Mouse (Mus musculus) embryonic facial prominence, embryonic 12.5 days (tissue): ENCODE data around the gene Olfr539. TPM values are rescaled to one million over a fixed set of nuclear protein-coding genes. Genes with fewer than 3 reads are reported as not detected.
A peak's percentile ranks its signal among the peaks of the same experiment; 100 is the strongest.
"Not testable (repeated sequence)": the region's sequence is repeated elsewhere in the genome, so short reads cannot be mapped to it uniquely, and the experiment has no call there.

ENCODE experiments used
- ATAC-seq: fragments of 200-750 bp; cut with Nextera tagmentation; 2 replicates; pipeline ENCODE4 v1.8.0; 2017; ENCODE audit not compliant: insufficient number of reproducible peaks, insufficient read depth, low FRiP score, low TSS enrichment
- H3K27ac ChIP-seq: fragments of 300-500 bp; sonication (generic); 2 replicates; pipeline ENCODE4 v1.5.1; 2016; ENCODE audit warnings: mild to moderate bottlenecking
- H3K27me3 ChIP-seq: fragments of 300-500 bp; sonication (generic); 2 replicates; pipeline ENCODE4 v1.6.1; 2016; ENCODE audit warnings: mild to moderate bottlenecking, moderate library complexity
- H3K36me3 ChIP-seq: fragments of 300-500 bp; sonication (generic); 2 replicates; pipeline ENCODE4 v1.6.1; 2016; ENCODE audit warnings: mild to moderate bottlenecking
- H3K4me1 ChIP-seq: fragments of 300-500 bp; sonication (generic); 2 replicates; pipeline ENCODE4 v1.6.1; 2016
- H3K4me2 ChIP-seq: fragments of 300-500 bp; sonication (generic); replicated peaks from 2 replicates; pipeline ENCODE4 v1.6.1; 2016; ENCODE audit warnings: mild to moderate bottlenecking, moderate library complexity
- H3K4me3 ChIP-seq: fragments of 300-500 bp; sonication (generic); 2 replicates; pipeline ENCODE4 v1.5.1; 2016; ENCODE audit warnings: mild to moderate bottlenecking
- H3K9ac ChIP-seq: fragments of 300-500 bp; sonication (generic); 2 replicates; pipeline ENCODE4 v1.6.1; 2016; ENCODE audit warnings: mild to moderate bottlenecking, moderate library complexity
- H3K9me3 ChIP-seq: fragments of 300-500 bp; sonication (generic); 2 replicates; pipeline ENCODE4 v1.6.1; 2016; ENCODE audit warnings: mild to moderate bottlenecking, moderate library complexity
- WGBS: fragments of 180-500 bp; shearing (Covaris S2); methylation state at CpG from one replicate; pipeline ENCODE4 v1.1.7; 2016; 5-methylcytosine and 5-hydroxymethylcytosine counted together
- polyA plus RNA-seq: library from polyadenylated mRNA; unstranded; fragments of >200 nt; fragmentation: Nextera tagmentation; extraction: Ambion mirVana; gene quantifications from 2 replicates; pipeline ENCODE4 v1.2.1, GENCODE M21; 2016

Gene Olfr539
- 0.01 and 0.03 TPM in 2 replicates for polyA plus RNA-seq

DNA sequence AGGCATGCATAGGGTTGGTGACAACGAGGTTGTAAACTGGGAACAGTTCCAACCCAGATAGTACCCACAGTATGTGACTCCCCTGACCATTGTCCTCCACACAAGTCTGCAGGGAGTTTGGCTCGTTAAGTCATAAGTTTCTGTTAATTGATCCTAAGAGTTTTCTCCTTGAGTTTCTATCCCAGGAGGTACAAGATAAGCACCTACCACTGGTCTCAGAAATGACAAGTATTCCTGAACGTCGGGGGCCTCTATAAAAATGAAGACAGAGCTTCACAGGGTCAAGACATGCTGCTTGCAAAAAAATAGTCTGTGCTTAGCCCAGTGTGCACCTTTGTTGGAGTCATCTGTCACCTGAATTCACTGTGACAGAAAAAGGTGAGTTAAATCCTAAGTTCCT lies at the start of gene Olfr539:
Gene Olfr539 (plus strand): TSS at position 301 of the 400 bp plus-strand sequence.
- Histone ChIP-seq H3K4me2 (no peak within 1 kb of the TSS), H3K4me1 (no peaks in the 10 kb centered on the region), H3K27me3 (no peaks in the 10 kb centered on the region), H3K4me3 (no peak within 1 kb of the TSS), H3K9ac (no peak within 1 kb of the TSS), H3K36me3 (no peaks in the 10 kb centered on the region), H3K27ac (no peak within 1 kb of the TSS), H3K9me3 (no peaks in the 10 kb centered on the region)
- WGBS, result 81% methylated on average over 4 of the region's 4 CpGs
- ATAC-seq, result no peak

DNA sequence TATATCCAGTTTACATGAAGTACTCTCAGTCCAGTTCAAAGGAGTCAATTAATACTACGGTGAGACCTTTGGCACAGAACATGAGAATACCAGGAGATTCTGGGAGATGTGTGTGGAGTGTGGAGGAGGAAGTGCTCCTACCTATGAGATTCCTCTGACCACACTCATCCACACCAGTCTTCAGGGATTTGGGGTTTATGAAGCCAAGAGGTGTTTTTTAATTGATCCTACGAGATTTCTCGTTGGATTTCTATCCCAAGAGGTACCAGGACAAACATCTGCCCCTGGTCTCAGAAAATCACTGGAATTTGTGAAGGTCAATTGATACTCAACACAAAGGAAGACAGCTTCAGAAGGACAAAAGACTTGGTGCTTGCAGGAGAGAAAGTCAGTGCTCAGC lies 31.1 kb upstream of the Olfr539 start, which contains the start of gene Olfr61:
Gene Olfr61 (plus strand): TSS at position 301 of the 400 bp plus-strand sequence.
- H3K4me3 ChIP-seq, H3K27ac ChIP-seq, H3K27me3 ChIP-seq, H3K4me2 ChIP-seq, H3K9me3 ChIP-seq, H3K4me1 ChIP-seq, ATAC-seq, H3K36me3 ChIP-seq, H3K9ac ChIP-seq: not testable (repeated sequence)
- WGBS, result 84% methylated on average over 3 of the region's 3 CpGs

- ATAC-seq, result no peak
- no peak overlapping the region for H3K27ac ChIP-seq
- 82% methylated on average over 1 of the region's 1 CpGs for WGBS
These were observed 29.2 kb upstream of the Olfr539 start for GRCm38 (mm10) chr7:140630559-140630958.

DNA sequence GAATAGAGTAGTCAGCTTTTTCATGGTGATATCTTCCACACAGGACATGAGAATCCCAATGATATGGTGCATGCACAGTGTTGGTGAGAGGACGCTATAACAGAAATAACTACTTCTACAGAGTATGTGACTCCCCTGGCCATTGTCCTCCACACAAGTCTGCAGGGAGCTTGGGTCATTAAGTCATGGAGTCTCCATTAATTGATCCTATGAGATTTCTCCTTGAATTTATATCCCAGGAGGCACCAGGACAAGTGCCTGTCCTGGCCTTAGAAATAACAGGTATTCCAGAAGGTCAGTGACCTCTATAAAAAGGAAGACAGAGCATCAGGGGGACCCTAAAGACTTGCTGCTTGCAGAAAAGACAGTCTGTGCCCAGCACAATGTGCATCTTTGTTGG lies 13.6 kb upstream of the Olfr539 start, which contains the start of gene Olfr53:
Gene Olfr53 (plus strand): TSS at position 301 of the 400 bp plus-strand sequence.
- 83% methylated on average over 1 of the region's 1 CpGs for WGBS
- Histone ChIP-seq H3K4me2 (no peak within 1 kb of the TSS), H3K4me1 (no peaks in the 10 kb centered on the region), H3K9me3 (no peaks in the 10 kb centered on the region), H3K27me3 (no peaks in the 10 kb centered on the region), H3K9ac (no peak within 1 kb of the TSS), H3K27ac (no peak within 1 kb of the TSS), H3K36me3 (no peaks in the 10 kb centered on the region), H3K4me3 (no peak within 1 kb of the TSS)
- ATAC-seq, result no peak

More at GRCm38 (mm10) chr7:140630559-140630958, 29.2 kb upstream of the Olfr539 start:
- H3K9ac ChIP-seq, result no peak overlapping the region
- H3K4me1 ChIP-seq, result no peaks in the 10 kb centered on the region
- H3K36me3 ChIP-seq, result no peaks in the 10 kb centered on the region
- H3K27me3 ChIP-seq, result no peaks in the 10 kb centered on the region
- H3K4me2 ChIP-seq, result no peak overlapping the region
- H3K4me3 ChIP-seq, result no peak overlapping the region
- no peaks in the 10 kb centered on the region for H3K9me3 ChIP-seq

- H3K4me2 ChIP-seq, H3K4me3 ChIP-seq, H3K4me1 ChIP-seq, H3K9me3 ChIP-seq, ATAC-seq, H3K36me3 ChIP-seq, H3K27me3 ChIP-seq, H3K9ac ChIP-seq, H3K27ac ChIP-seq: not testable (repeated sequence)
- 86% methylated on average over 3 of the region's 3 CpGs for WGBS
These were observed 11.0 kb downstream of the Olfr539 start for GRCm38 (mm10) chr7:140670693-140671092.

DNA sequence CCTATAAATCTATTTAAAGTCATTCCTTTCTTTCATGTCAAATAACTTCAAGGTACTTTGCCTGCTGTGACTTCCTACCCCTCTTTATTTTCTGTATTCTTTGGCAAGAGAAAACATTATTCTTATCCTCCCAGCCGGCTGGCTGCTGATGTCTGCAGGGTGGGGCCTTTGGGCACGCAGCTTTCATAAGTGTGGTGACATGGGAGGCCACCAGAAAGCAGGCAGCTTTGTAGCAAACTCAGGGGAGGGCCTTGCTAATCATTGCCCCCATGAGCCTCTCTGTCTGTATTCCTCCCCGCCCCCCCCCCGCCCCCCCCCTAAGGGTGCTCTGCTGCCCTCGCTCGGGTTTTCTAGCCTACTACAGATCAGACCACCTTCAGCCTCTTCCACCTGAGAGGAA lies 16.1 kb downstream of the Olfr539 start:
- Histone ChIP-seq H3K9ac (no peak overlapping the region), H3K4me2 (0 out of 2 replicates have a peak overlapping the region, but pooled peaks have one; percentile 15), H3K4me3 (no peak overlapping the region), H3K27ac (no peak overlapping the region), H3K27me3 (no peaks in the 10 kb centered on the region), H3K36me3 (no peaks in the 10 kb centered on the region), H3K9me3 (0 out of 2 replicates have a peak, but pooled peaks cover 3% of the 10 kb centered on the region), H3K4me1 (no peaks in the 10 kb centered on the region)
- whole genome bisulfite sequencing, result 5% methylated on average over 4 of the region's 6 CpGs
- no peak for ATAC-seq

- H3K9ac ChIP-seq, H3K27ac ChIP-seq, H3K4me1 ChIP-seq, H3K4me2 ChIP-seq, H3K36me3 ChIP-seq, H3K4me3 ChIP-seq, H3K9me3 ChIP-seq, ATAC-seq, H3K27me3 ChIP-seq: not testable (repeated sequence)
- WGBS, result 62% methylated on average over 4 of the region's 4 CpGs
These were observed 19.9 kb downstream of the Olfr539 start for GRCm38 (mm10) chr7:140679591-140679990.

- H3K9me3 ChIP-seq, result 0 out of 2 replicates have a peak, but pooled peaks cover 3% of the 10 kb centered on the region
- ATAC-seq, result no peak
These were observed 21.9 kb downstream of the Olfr539 start, which contains the start of gene Olfr45 for GRCm38 (mm10) chr7:140681651-140682050. TSS of gene Olfr45 (plus strand) at chr7:140681951.

DNA sequence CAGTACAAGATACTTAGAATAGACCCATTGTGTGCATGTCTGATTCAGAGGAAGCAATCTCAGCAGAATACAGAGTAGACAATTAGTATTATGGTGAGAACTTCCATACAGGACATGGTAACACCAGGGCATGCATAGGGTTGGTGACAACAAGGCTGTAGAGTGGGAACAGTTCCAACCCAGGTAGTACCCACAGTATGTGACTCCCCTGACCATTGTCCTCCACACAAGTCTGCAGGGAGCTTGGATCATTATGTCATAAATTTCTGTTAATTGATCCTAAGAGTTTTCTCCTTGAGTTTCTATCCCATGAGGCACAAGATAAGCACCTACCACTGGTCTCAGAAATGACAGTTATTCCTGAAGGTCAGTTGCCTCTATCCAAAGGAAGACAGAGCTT lies 37.2 kb downstream of the Olfr539 start, which contains the start of gene Olfr541:
Gene Olfr541 (plus strand): TSS at position 301 of the 400 bp plus-strand sequence.
- no peaks in the 10 kb centered on the region for H3K9me3 ChIP-seq
- ATAC-seq, result no peak
- H3K4me2 ChIP-seq, result no peak within 1 kb of the TSS
- no peaks in the 10 kb centered on the region for H3K27me3 ChIP-seq
- H3K9ac ChIP-seq, result no peak within 1 kb of the TSS
- H3K27ac ChIP-seq, result no peak within 1 kb of the TSS
- H3K4me1 ChIP-seq, result no peaks in the 10 kb centered on the region
- no peak within 1 kb of the TSS for H3K4me3 ChIP-seq
- no peaks in the 10 kb centered on the region for H3K36me3 ChIP-seq

More at GRCm38 (mm10) chr7:140681651-140682050, 21.9 kb downstream of the Olfr539 start, which contains the start of gene Olfr45:
- Histone ChIP-seq H3K27me3 (no peaks in the 10 kb centered on the region), H3K4me1 (no peaks in the 10 kb centered on the region), H3K27ac (no peak within 1 kb of the TSS), H3K4me2 (no peak within 1 kb of the TSS), H3K36me3 (no peaks in the 10 kb centered on the region), H3K9ac (no peak within 1 kb of the TSS), H3K4me3 (no peak within 1 kb of the TSS)
- 91% methylated on average over 1 of the region's 1 CpGs for WGBS

DNA sequence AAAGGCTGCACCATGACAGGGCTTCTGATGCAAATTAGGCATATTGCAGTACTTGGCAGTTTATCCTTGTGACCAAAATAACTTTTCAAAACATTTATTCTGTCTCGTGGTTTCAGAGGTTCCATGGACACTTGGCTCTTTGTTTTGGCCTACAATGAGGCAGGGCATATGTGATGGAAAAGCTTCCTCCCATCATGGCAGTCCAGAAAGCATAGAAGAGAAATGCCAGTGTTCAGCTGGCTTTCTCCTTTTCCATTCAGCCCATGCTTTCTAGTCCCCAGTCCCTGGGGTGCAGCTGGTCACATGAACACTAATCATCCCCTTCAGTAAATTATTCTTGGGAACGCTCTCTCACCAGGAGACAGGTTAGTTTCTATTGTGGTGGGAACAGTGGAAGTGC lies 46.6 kb downstream of the Olfr539 start:
- Histone ChIP-seq H3K4me2 (no peak overlapping the region), H3K4me3 (no peak overlapping the region), H3K4me1 (no peaks in the 10 kb centered on the region), H3K9me3 (no peaks in the 10 kb centered on the region), H3K36me3 (no peaks in the 10 kb centered on the region), H3K27me3 (no peaks in the 10 kb centered on the region), H3K9ac (no peak overlapping the region), H3K27ac (no peak overlapping the region)
- ATAC-seq, result no peak
- WGBS, result 55% methylated on average over 2 of the region's 2 CpGs

DNA sequence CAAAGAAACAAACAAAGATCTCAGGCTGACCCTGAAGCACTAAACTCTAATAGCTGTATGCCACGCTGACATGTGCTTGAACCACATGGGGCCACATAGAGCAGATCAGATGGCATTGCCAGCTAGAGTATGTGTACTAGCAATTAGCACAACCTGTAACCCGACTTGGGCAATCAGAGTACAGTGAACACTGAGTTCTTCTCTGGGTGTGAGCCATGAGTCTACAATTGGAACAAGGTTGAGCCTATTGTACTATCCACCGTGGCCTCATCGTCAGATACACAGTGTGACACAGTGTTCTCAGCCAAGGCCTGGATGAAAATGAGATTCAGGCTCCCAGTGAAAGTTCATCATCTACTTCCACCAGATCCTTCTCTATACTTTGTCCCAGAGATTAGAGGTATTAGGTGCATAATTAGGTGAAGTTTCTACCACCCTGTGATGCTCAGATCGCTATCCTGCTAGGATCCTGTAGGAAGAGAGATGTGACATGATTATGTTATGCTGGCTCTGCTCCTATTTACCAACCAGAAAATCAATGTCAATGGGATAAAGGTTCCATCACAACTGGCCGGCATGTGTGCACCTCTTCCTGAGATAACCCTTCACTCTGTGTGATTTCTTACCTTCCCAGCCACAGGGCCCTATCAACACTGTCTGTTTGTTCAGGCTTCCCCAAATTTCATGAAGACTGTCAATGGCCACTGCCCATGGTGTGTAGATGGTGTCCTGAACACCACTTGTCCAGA lies 48.0 kb downstream of the Olfr539 start:
- H3K27me3 ChIP-seq, result no peaks in the 10 kb centered on the region
- 0 out of 2 replicates have a peak, but pooled peaks have one; percentile 3 for ATAC-seq
- no peak overlapping the region for H3K4me3 ChIP-seq
- no peaks in the 10 kb centered on the region for H3K36me3 ChIP-seq
- no peaks in the 10 kb centered on the region for H3K4me1 ChIP-seq
- H3K4me2 ChIP-seq, result no peak overlapping the region
- 74% methylated on average over 6 of the region's 6 CpGs for WGBS
- no peak overlapping the region for H3K27ac ChIP-seq
- H3K9me3 ChIP-seq, result no peaks in the 10 kb centered on the region
- no peak overlapping the region for H3K9ac ChIP-seq
